ENCODE assay signal across 16 mouse cellular contexts in genomic region chr4:33257263-33257964, GRCm38 (mm10). TPM values are rescaled to one million over a fixed set of nuclear protein-coding genes. Genes with fewer than 3 reads are reported as not detected.
DNase-seq lines count a peak whose midpoint lies in the region; ATAC-seq and TF ChIP-seq lines count a peak whose summit lies in the region.
"Had no signal": no experiment of that assay in that cellular context is flagged by ENCODE, and none has a peak within 500 bp of the region (broad histone marks: within the 10 kb centered on the region; RNA-seq: fewer than 3 reads in every experiment).

No protein-coding gene starts in this region.

- H3K4me2 ChIP-seq in kidney, embryonic 15.5 days, result no peak overlapping the region
- H3K4me2 ChIP-seq in intestine, postnatal 0 days (replicated peaks; ENCODE audit: low read depth), result peak overlapping the region; percentile 13; the same call in 1 of the 2 replicates
- H3K4me2 ChIP-seq in stomach, embryonic 15.5 days, result no peak overlapping the region
- H3K4me2 ChIP-seq in forebrain, postnatal 0 days (ENCODE audit: low read depth), result no peak overlapping the region
- H3K4me2 ChIP-seq: hindbrain, embryonic 14.5 days; midbrain, embryonic 12.5 days; neural tube, embryonic 15.5 days had no signal

- H3K4me3 ChIP-seq in kidney, embryonic 15.5 days (replicated peaks), result no peak overlapping the region
- H3K4me3 ChIP-seq in intestine, postnatal 0 days (ENCODE audit: low read depth, low read length), result no peak overlapping the region
- no peak overlapping the region for H3K4me3 ChIP-seq in stomach, embryonic 15.5 days (replicated peaks)
- H3K4me3 ChIP-seq in forebrain, postnatal 0 days (ENCODE audit: low read depth, low read length), result no peak overlapping the region
- H3K4me3 ChIP-seq: midbrain, embryonic 12.5 days; neural tube, embryonic 15.5 days had no signal

- H3K36me3 ChIP-seq in kidney, embryonic 15.5 days, result no peaks in the 10 kb centered on the region
- no peaks in the 10 kb centered on the region for H3K36me3 ChIP-seq in intestine, postnatal 0 days (ENCODE audit: control insufficient read depth, insufficient read depth)
- no peaks in the 10 kb centered on the region for H3K36me3 ChIP-seq in stomach, embryonic 15.5 days
- no peaks in the 10 kb centered on the region for H3K36me3 ChIP-seq in forebrain, postnatal 0 days (ENCODE audit: insufficient read depth)
- H3K36me3 ChIP-seq: midbrain, embryonic 12.5 days; neural tube, embryonic 15.5 days had no signal

- no peak for ATAC-seq in kidney, embryonic 15.5 days (replicated peaks; ENCODE audit: low FRiP score)
- ATAC-seq in intestine, postnatal 0 days, result peak; percentile 11; the same call in 1 of the 2 replicates
- ATAC-seq in stomach, embryonic 15.5 days (ENCODE audit: insufficient read depth, low FRiP score, low read depth), result 0 out of 2 replicates have a peak, but pooled peaks have one; percentile 38
- no peak for ATAC-seq in forebrain, postnatal 0 days

- H3K27me3 ChIP-seq in kidney, embryonic 15.5 days, result no peaks in the 10 kb centered on the region
- no peaks in the 10 kb centered on the region for H3K27me3 ChIP-seq in intestine, postnatal 0 days (replicated peaks; ENCODE audit: control insufficient read depth, insufficient read depth, low read length)
- H3K27me3 ChIP-seq in stomach, embryonic 15.5 days (replicated peaks), result no peaks in the 10 kb centered on the region
- H3K27me3 ChIP-seq in forebrain, postnatal 0 days (ENCODE audit: insufficient read depth, low read length), result no peaks in the 10 kb centered on the region
- H3K27me3 ChIP-seq: midbrain, embryonic 12.5 days; neural tube, embryonic 15.5 days had no signal

- peaks cover 7% of the 10 kb centered on the region; the same call in 1 of the 2 replicates for H3K4me1 ChIP-seq in kidney, embryonic 15.5 days
- H3K4me1 ChIP-seq in intestine, postnatal 0 days (replicated peaks; ENCODE audit: control insufficient read depth, insufficient read depth, low read length), result no peaks in the 10 kb centered on the region; the same call in 1 of the 2 replicates
- 0 out of 2 replicates have a peak, but pooled peaks cover 6% of the 10 kb centered on the region for H3K4me1 ChIP-seq in stomach, embryonic 15.5 days
- H3K4me1 ChIP-seq in forebrain, postnatal 0 days (ENCODE audit: insufficient read depth), result no peaks in the 10 kb centered on the region
- H3K4me1 ChIP-seq: midbrain, embryonic 12.5 days had no signal

- peak; percentile 37 for DNase-seq in adrenal gland, postnatal 14 days
- no peak for DNase-seq in adrenal gland, adult 2 months
- DNase-seq in kidney, postnatal 36 days, result peak; percentile 44 to 63
- no peak for DNase-seq in cerebellum, postnatal 10 days
- DNase-seq in forebrain, postnatal 0 days, result no peak
- DNase-seq: adrenal gland, postnatal 25 days; cerebellum, adult 9-11 months; lung, adult 2 months; spleen, adult 18-20 months had no signal

- H3K9me3 ChIP-seq in kidney, embryonic 15.5 days (replicated peaks), result no peaks in the 10 kb centered on the region
- H3K9me3 ChIP-seq in intestine, postnatal 0 days (ENCODE audit: control insufficient read depth), result no peaks in the 10 kb centered on the region
- no peaks in the 10 kb centered on the region for H3K9me3 ChIP-seq in stomach, embryonic 15.5 days
- no peaks in the 10 kb centered on the region for H3K9me3 ChIP-seq in forebrain, postnatal 0 days (ENCODE audit: low read length)
- H3K9me3 ChIP-seq: midbrain, embryonic 12.5 days; neural tube, embryonic 15.5 days had no signal

- TF ChIP-seq CTCF in intestine, postnatal 0 days (IDR thresholded peaks at IDR 0.05; ENCODE audit: low read depth), result no peak
- TF ChIP-seq CTCF in forebrain, postnatal 0 days (IDR thresholded peaks at IDR 0.05; ENCODE audit: low read depth), result no peak

- H3K9ac ChIP-seq in kidney, embryonic 15.5 days, result no peak overlapping the region
- no peak overlapping the region for H3K9ac ChIP-seq in intestine, postnatal 0 days (ENCODE audit: low read depth, low read length)
- H3K9ac ChIP-seq in stomach, embryonic 15.5 days, result no peak overlapping the region
- H3K9ac ChIP-seq in forebrain, postnatal 0 days, result no peak overlapping the region
- H3K9ac ChIP-seq: hindbrain, embryonic 14.5 days; midbrain, embryonic 12.5 days; neural tube, embryonic 15.5 days had no signal

- no peak overlapping the region for H3K27ac ChIP-seq in kidney, embryonic 15.5 days
- 0 out of 2 replicates have a peak overlapping the region, but pooled peaks have one; percentile 23 for H3K27ac ChIP-seq in intestine, postnatal 0 days (ENCODE audit: low read depth, low read length)
- no peak overlapping the region for H3K27ac ChIP-seq in stomach, embryonic 15.5 days
- H3K27ac ChIP-seq in forebrain, postnatal 0 days (ENCODE audit: low read depth, low read length), result no peak overlapping the region
- H3K27ac ChIP-seq: hindbrain, embryonic 14.5 days; macrophage; midbrain, embryonic 12.5 days; neural tube, embryonic 15.5 days had no signal

- WGBS in kidney, embryonic 15.5 days, result 71% methylated on average over 11 of the region's 11 CpGs
- 40% methylated on average over 11 of the region's 11 CpGs for WGBS in intestine, postnatal 0 days
- 56% methylated on average over 11 of the region's 11 CpGs for WGBS in stomach, embryonic 15.5 days
- WGBS in forebrain, postnatal 0 days, result 84% methylated on average over 11 of the region's 11 CpGs

RNA-seq across cellular contexts. Expression of gene Pnrc1, which starts 32.5 kb away (rescaled TPM):
- 192 and 224 TPM in 2 replicates for total RNA-seq in adrenal gland, postnatal 14 days (2021)
- 100 to 1,000 TPM; 165 to 239 TPM for total RNA-seq in adrenal gland, adult 2 months (2021)
- 205 and 321 TPM in 2 replicates for polyA plus RNA-seq in adrenal gland, adult 2 months (2012; rRNA removed)
- polyA plus RNA-seq in kidney, embryonic 15.5 days (2015; fragmentation: Nextera tagmentation; extraction: Ambion mirVana), result 86.5 and 90.2 TPM in 2 replicates
- polyA plus RNA-seq in intestine, postnatal 0 days (2015; fragmentation: Nextera tagmentation; extraction: Ambion mirVana), result 113 and 131 TPM in 2 replicates
- polyA plus RNA-seq in stomach, embryonic 15.5 days (2015; fragmentation: Nextera tagmentation; extraction: Ambion mirVana), result 90.7 and 99.1 TPM in 2 replicates
- total RNA-seq in forebrain, postnatal 0 days (2014; rRNA removed), result 79.9 and 112 TPM in 2 replicates
- polyA plus RNA-seq in forebrain, postnatal 0 days (2015; fragmentation: Nextera tagmentation; extraction: Ambion mirVana), result 55.1 and 57.1 TPM in 2 replicates

RNA-seq across cellular contexts. Expression of gene Srsf12, which starts 48.6 kb away (rescaled TPM):
- total RNA-seq in adrenal gland, postnatal 14 days (2021), result 1.6 and 2.0 TPM in 2 replicates
- total RNA-seq in adrenal gland, adult 2 months (2021), result under 1 TPM; 0.55 to 0.98 TPM
- 0.22 and 0.85 TPM in 2 replicates for polyA plus RNA-seq in adrenal gland, adult 2 months (2012; rRNA removed)
- 4.7 and 5.1 TPM in 2 replicates for polyA plus RNA-seq in kidney, embryonic 15.5 days (2015; fragmentation: Nextera tagmentation; extraction: Ambion mirVana)
- polyA plus RNA-seq in intestine, postnatal 0 days (2015; fragmentation: Nextera tagmentation; extraction: Ambion mirVana), result 1.5 and 2.0 TPM in 2 replicates
- 6.8 and 8.3 TPM in 2 replicates for polyA plus RNA-seq in stomach, embryonic 15.5 days (2015; fragmentation: Nextera tagmentation; extraction: Ambion mirVana)
- total RNA-seq in forebrain, postnatal 0 days (2014; rRNA removed), result 47.0 and 68.4 TPM in 2 replicates
- polyA plus RNA-seq in forebrain, postnatal 0 days (2015; fragmentation: Nextera tagmentation; extraction: Ambion mirVana), result 22.1 and 43.3 TPM in 2 replicates
- polyA plus RNA-seq: macrophage had no signal

RNA-seq across cellular contexts. Expression of gene Rngtt, which starts 52.7 kb away (rescaled TPM):
- 29.7 and 31.4 TPM in 2 replicates for total RNA-seq in adrenal gland, postnatal 14 days (2021)
- total RNA-seq in adrenal gland, adult 2 months (2021), result 10 to 100 TPM; 33.4 to 37.4 TPM
- 2.3 and 2.5 TPM in 2 replicates for polyA plus RNA-seq in adrenal gland, adult 2 months (2012; rRNA removed)
- polyA plus RNA-seq in kidney, embryonic 15.5 days (2015; fragmentation: Nextera tagmentation; extraction: Ambion mirVana), result 25.3 and 26.4 TPM in 2 replicates
- polyA plus RNA-seq in intestine, postnatal 0 days (2015; fragmentation: Nextera tagmentation; extraction: Ambion mirVana), result 7.7 and 10.0 TPM in 2 replicates
- 20.8 and 22.9 TPM in 2 replicates for polyA plus RNA-seq in stomach, embryonic 15.5 days (2015; fragmentation: Nextera tagmentation; extraction: Ambion mirVana)
- total RNA-seq in forebrain, postnatal 0 days (2014; rRNA removed), result 22.5 and 32.7 TPM in 2 replicates
- 11.5 and 16.1 TPM in 2 replicates for polyA plus RNA-seq in forebrain, postnatal 0 days (2015; fragmentation: Nextera tagmentation; extraction: Ambion mirVana)

Comparison
In these comparisons a context has a peak if more than half of its experiments do, and no peak if none do; other contexts are left out.
1. DNase-seq: peak in adrenal gland, postnatal 14 days (single experiment) and kidney, postnatal 36 days (2 of 2); none in adrenal gland, adult 2 months (single experiment), cerebellum, postnatal 10 days (0 of 2) and forebrain, postnatal 0 days (single experiment).
2. ATAC-seq: peak in intestine, postnatal 0 days (single experiment) and stomach, embryonic 15.5 days (single experiment); none in kidney, embryonic 15.5 days (single experiment) and forebrain, postnatal 0 days (single experiment).